Mouse (Mus musculus): ENCODE measurements around the gene Capn7. TPM values are rescaled to one million over a fixed set of nuclear protein-coding genes. Genes with fewer than 3 reads are reported as not detected.

Capn7 gene
- polyA plus RNA-seq, 1 experiment from 2014 or later, result 41.4 TPM

- Histone ChIP-seq H3K4me3 (no peak overlapping the region), H3K27ac (no peak overlapping the region), H3K36me3 (peaks cover 81% of the 10 kb centered on the region), H3K27me3 (no peaks in the 10 kb centered on the region), H3K9ac (no peak overlapping the region), H3K4me2 (replicated peaks) (no peak overlapping the region), H3K9me3 (no peaks in the 10 kb centered on the region), H3K4me1 (no peaks in the 10 kb centered on the region)
- WGBS, result 88% methylated on average over 7 of the region's 7 CpGs
- ATAC-seq (ENCODE audit: low FRiP score, low read depth), result no peak
These were observed 31.5 kb downstream of the Capn7 start for GRCm38 (mm10) chr14:31367951-31368350.

- Histone ChIP-seq H3K9me3 (no peaks in the 10 kb centered on the region), H3K4me2 (replicated peaks) (no peak overlapping the region), H3K27ac (no peak overlapping the region), H3K4me1 (no peaks in the 10 kb centered on the region), H3K4me3 (no peak overlapping the region), H3K27me3 (no peaks in the 10 kb centered on the region), H3K36me3 (peaks cover 80% of the 10 kb centered on the region), H3K9ac (no peak overlapping the region)
- WGBS, result 81% methylated on average over 3 of the region's 3 CpGs
- ATAC-seq (ENCODE audit: low FRiP score, low read depth), result no peak
These were observed 32.9 kb downstream of the Capn7 start for GRCm38 (mm10) chr14:31369377-31369776.

- WGBS, result 87% methylated on average over 6 of the region's 6 CpGs
- Histone ChIP-seq H3K4me1 (no peaks in the 10 kb centered on the region), H3K27ac (no peak overlapping the region), H3K4me2 (replicated peaks) (no peak overlapping the region), H3K36me3 (peaks cover 95% of the 10 kb centered on the region), H3K27me3 (no peaks in the 10 kb centered on the region), H3K9ac (no peak overlapping the region), H3K9me3 (no peaks in the 10 kb centered on the region), H3K4me3 (no peak overlapping the region)
- no peak for ATAC-seq (ENCODE audit: low FRiP score, low read depth)
These were observed 38.0 kb downstream of the Capn7 start for GRCm38 (mm10) chr14:31374390-31374789.

GRCm38 (mm10) chr14:31376331-31376730 is 39.9 kb downstream of the Capn7 start:
- Histone ChIP-seq H3K27ac (no peak overlapping the region), H3K4me1 (no peaks in the 10 kb centered on the region), H3K36me3 (peaks cover 77% of the 10 kb centered on the region), H3K9me3 (no peaks in the 10 kb centered on the region), H3K4me3 (no peak overlapping the region), H3K27me3 (no peaks in the 10 kb centered on the region), H3K4me2 (replicated peaks) (no peak overlapping the region), H3K9ac (no peak overlapping the region)
- no peak for ATAC-seq (ENCODE audit: low FRiP score, low read depth)
- WGBS, result 92% methylated on average over 3 of the region's 3 CpGs

GRCm38 (mm10) chr14:31382276-31382675 is 45.8 kb downstream of the Capn7 start:
- Histone ChIP-seq H3K9me3 (no peaks in the 10 kb centered on the region), H3K27ac (no peak overlapping the region), H3K4me2 (replicated peaks) (no peak overlapping the region), H3K27me3 (no peaks in the 10 kb centered on the region), H3K4me3 (no peak overlapping the region), H3K4me1 (peaks cover 26% of the 10 kb centered on the region), H3K36me3 (peaks cover 44% of the 10 kb centered on the region), H3K9ac (no peak overlapping the region)
- no peak for ATAC-seq (ENCODE audit: low FRiP score, low read depth)
- WGBS, result 78% methylated on average over 8 of the region's 8 CpGs

GRCm38 (mm10) chr14:31383470-31384050 is 47.1 kb downstream of the Capn7 start:
- ATAC-seq (ENCODE audit: low FRiP score, low read depth), result no peak

GRCm38 (mm10) chr14:31384366-31385323 is 48.2 kb downstream of the Capn7 start:
- 57% methylated on average over 13 of the region's 13 CpGs for WGBS
- Histone ChIP-seq H3K4me2 (replicated peaks) (no peak overlapping the region; the same call in 1 of the 2 replicates), H3K4me1 (peaks cover 48% of the 10 kb centered on the region), H3K27ac (peak overlapping the region; percentile 67; the same call in 1 of the 2 replicates), H3K27me3 (no peaks in the 10 kb centered on the region), H3K9me3 (no peaks in the 10 kb centered on the region), H3K36me3 (peaks cover 26% of the 10 kb centered on the region), H3K4me3 (no peak overlapping the region), H3K9ac (0 out of 2 replicates have a peak overlapping the region, but pooled peaks have one; percentile 0)
- peak; percentile 55; the same call in 1 of the 2 replicates for ATAC-seq (ENCODE audit: low FRiP score, low read depth)

More at GRCm38 (mm10) chr14:31383470-31384050, 47.1 kb downstream of the Capn7 start:
- peaks cover 35% of the 10 kb centered on the region for H3K36me3 ChIP-seq
- no peak overlapping the region for H3K27ac ChIP-seq
- no peak overlapping the region for H3K4me3 ChIP-seq
- no peak overlapping the region for H3K4me2 ChIP-seq (replicated peaks)
- 90% methylated on average over 11 of the region's 11 CpGs for WGBS
- no peaks in the 10 kb centered on the region for H3K9me3 ChIP-seq
- no peaks in the 10 kb centered on the region for H3K27me3 ChIP-seq
- no peak overlapping the region for H3K9ac ChIP-seq
- peaks cover 38% of the 10 kb centered on the region for H3K4me1 ChIP-seq

GRCm38 (mm10) chr14:31385406-31385805 is 49.0 kb downstream of the Capn7 start:
- 76% methylated on average over 5 of the region's 5 CpGs for WGBS

GRCm38 (mm10) chr14:31385977-31386697 is 49.7 kb downstream of the Capn7 start:
- Histone ChIP-seq H3K4me1 (peaks cover 52% of the 10 kb centered on the region), H3K36me3 (peaks cover 26% of the 10 kb centered on the region), H3K27ac (peak overlapping the region; percentile 82; the same call in 1 of the 2 replicates), H3K4me2 (replicated peaks) (no peak overlapping the region), H3K9ac (0 out of 2 replicates have a peak overlapping the region, but pooled peaks have one; percentile 31), H3K27me3 (no peaks in the 10 kb centered on the region), H3K4me3 (no peak overlapping the region), H3K9me3 (no peaks in the 10 kb centered on the region)
- ATAC-seq (ENCODE audit: low FRiP score, low read depth), result peak; percentile 74
- WGBS, result 49% methylated on average over 13 of the region's 13 CpGs

More at GRCm38 (mm10) chr14:31385406-31385805, 49.0 kb downstream of the Capn7 start:
- 0 out of 2 replicates have a peak overlapping the region, but pooled peaks have one; percentile 0 for H3K9ac ChIP-seq
- H3K27ac ChIP-seq, result peak overlapping the region; percentile 82
- H3K4me2 ChIP-seq (replicated peaks), result no peak overlapping the region; the same call in 1 of the 2 replicates
- H3K27me3 ChIP-seq, result no peaks in the 10 kb centered on the region
- H3K36me3 ChIP-seq, result peaks cover 26% of the 10 kb centered on the region
- ATAC-seq (ENCODE audit: low FRiP score, low read depth), result no peak; the same call in 1 of the 2 replicates
- no peak overlapping the region for H3K4me3 ChIP-seq
- peaks cover 52% of the 10 kb centered on the region for H3K4me1 ChIP-seq
- no peaks in the 10 kb centered on the region for H3K9me3 ChIP-seq

GRCm38 (mm10) chr14:31387301-31387981 is 51.0 kb downstream of the Capn7 start:
- WGBS, result 81% methylated on average over 11 of the region's 11 CpGs
- Histone ChIP-seq H3K9me3 (no peaks in the 10 kb centered on the region), H3K36me3 (peaks cover 17% of the 10 kb centered on the region), H3K27me3 (no peaks in the 10 kb centered on the region), H3K4me2 (replicated peaks) (no peak overlapping the region), H3K4me3 (no peak overlapping the region), H3K9ac (no peak overlapping the region), H3K4me1 (peaks cover 52% of the 10 kb centered on the region), H3K27ac (no peak overlapping the region)
- ATAC-seq (ENCODE audit: low FRiP score, low read depth), result no peak
